43 mouse cellular contexts compared by ENCODE assay signal in the genomic region with DNA sequence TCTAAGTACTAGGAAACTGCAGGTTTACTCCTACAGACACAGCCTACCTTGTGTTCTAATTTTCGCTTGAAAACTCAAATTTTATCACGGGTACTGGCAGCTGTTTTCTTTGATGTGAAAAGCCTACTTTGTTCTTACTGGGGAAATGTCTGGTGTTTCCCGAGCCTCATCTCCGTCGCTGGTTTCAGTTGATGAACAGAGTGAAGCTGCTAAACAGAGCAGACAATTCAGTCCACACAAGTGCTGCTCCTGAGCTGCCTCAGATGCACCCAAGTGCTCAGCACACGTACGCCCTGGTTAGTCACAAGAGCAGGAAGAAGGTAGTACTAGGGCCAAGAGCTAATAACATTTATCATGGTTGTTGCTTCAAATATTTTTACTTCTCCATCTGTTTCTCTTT. TPM values are rescaled to one million over a fixed set of nuclear protein-coding genes. Genes with fewer than 3 reads are reported as not detected.
DNase-seq lines count a peak whose midpoint lies in the region; ATAC-seq lines count a peak whose summit lies in the region.
"Had no signal": no experiment of that assay in that cellular context is flagged by ENCODE, and none has a peak within 500 bp of the region (broad histone marks: within the 10 kb centered on the region; RNA-seq: fewer than 3 reads in every experiment).

No protein-coding gene starts in this region.

- no peak overlapping the region for H3K4me2 ChIP-seq in forebrain, embryonic 11.5 days (ENCODE audit: low read depth, low read length, severe bottlenecking)
- H3K4me2 ChIP-seq: forebrain, embryonic 13.5 days; heart, embryonic 11.5 days; hindbrain, embryonic 12.5 days; intestine, embryonic 15.5 days; limb, embryonic 15.5 days; liver, embryonic 13.5 days; midbrain, embryonic 12.5 days; neural tube, embryonic 13.5 days had no signal

- ATAC-seq in CD4-positive, CD25-positive, alpha-beta regulatory T cell, adult 4 months, result peak; percentile 20
- ATAC-seq in forebrain, embryonic 11.5 days (replicated peaks; ENCODE audit: low FRiP score), result no peak
- ATAC-seq: forebrain, embryonic 13.5 days; hindbrain, postnatal 0 days; intestine, embryonic 15.5 days; lung, postnatal 0 days; Patski had no signal

- peak; percentile 32 for DNase-seq in CD4-positive helper T cell, adult 2 months (ENCODE audit: low read depth, low spot score)
- DNase-seq in naive thymus-derived CD4-positive, alpha-beta T cell, adult 2 months (ENCODE audit: low read depth), result peak; percentile 49
- DNase-seq in thymus, postnatal 14 days, result peak; percentile 57
- no peak for DNase-seq in forebrain, embryonic 11.5 days (ENCODE audit: low spot score)
- DNase-seq in gastrocnemius, postnatal 14 days, result no peak
- no peak for DNase-seq in left cerebral cortex, adult 8-10 months (ENCODE audit: low spot score in 2 of 2)
- DNase-seq: adrenal gland, postnatal 36 days; cerebellum, adult 8-10 months; cerebellum, postnatal 36 days; gastrocnemius, postnatal 36 days; heart, adult 18-20 months; heart, postnatal 36 days; kidney, adult 8-10 months; kidney, postnatal 4 days; layer of hippocampus, postnatal 36 days; liver, embryonic 13.5 days; lung, adult 18-20 months; lung, postnatal 4 days had no signal

- H3K27me3 ChIP-seq in forebrain, embryonic 11.5 days (ENCODE audit: control insufficient read depth, insufficient read depth, low read length), result no peaks in the 10 kb centered on the region
- H3K27me3 ChIP-seq: forebrain, embryonic 13.5 days; hindbrain, embryonic 12.5 days; intestine, embryonic 15.5 days; limb, embryonic 15.5 days; liver, embryonic 13.5 days; megakaryocyte, embryonic 14.5 days; midbrain, embryonic 12.5 days; neural tube, embryonic 13.5 days; Patski had no signal

- no peak overlapping the region for H3K4me3 ChIP-seq in forebrain, embryonic 11.5 days (ENCODE audit: low read depth, low read length)
- H3K4me3 ChIP-seq: erythroblast, embryonic 14.5 days; forebrain, embryonic 13.5 days; hindbrain, embryonic 12.5 days; intestine, embryonic 15.5 days; limb, embryonic 10.5 days; limb, embryonic 15.5 days; liver, embryonic 13.5 days; megakaryocyte, embryonic 14.5 days; midbrain, embryonic 12.5 days; myocyte; neural tube, embryonic 13.5 days had no signal

- H3K9me3 ChIP-seq in forebrain, embryonic 11.5 days (ENCODE audit: control insufficient read depth, low read length), result no peaks in the 10 kb centered on the region
- H3K9me3 ChIP-seq: forebrain, embryonic 13.5 days; hindbrain, embryonic 12.5 days; intestine, embryonic 15.5 days; limb, embryonic 10.5 days; limb, embryonic 15.5 days; liver, embryonic 13.5 days; megakaryocyte, embryonic 14.5 days; midbrain, embryonic 12.5 days; neural tube, embryonic 13.5 days had no signal

- H3K27ac ChIP-seq in forebrain, embryonic 11.5 days (ENCODE audit: low read depth, low read length), result no peak overlapping the region
- H3K27ac ChIP-seq: forebrain, embryonic 13.5 days; hindbrain, embryonic 12.5 days; hindbrain, postnatal 0 days; intestine, embryonic 15.5 days; kidney, postnatal 0 days; limb, embryonic 10.5 days; limb, embryonic 15.5 days; liver, embryonic 13.5 days; midbrain, embryonic 12.5 days; neural tube, embryonic 13.5 days had no signal

- intact Hi-C loops in gastrocnemius, postnatal 14 days (cut with DNase I; ENCODE audit: low total_unique reads), result no loop called here

- no peak overlapping the region for H3K9ac ChIP-seq in forebrain, embryonic 11.5 days (ENCODE audit: low read length)
- H3K9ac ChIP-seq: forebrain, embryonic 13.5 days; hindbrain, embryonic 12.5 days; intestine, embryonic 15.5 days; limb, embryonic 15.5 days; liver, embryonic 13.5 days; midbrain, embryonic 12.5 days; neural tube, embryonic 13.5 days had no signal

- 90% methylated on average over 7 of the region's 7 CpGs for WGBS in forebrain, embryonic 11.5 days

- H3K36me3 ChIP-seq in forebrain, embryonic 11.5 days (ENCODE audit: control insufficient read depth, insufficient read depth, low read length), result peaks cover 2% of the 10 kb centered on the region; the same call in 1 of the 2 replicates
- H3K36me3 ChIP-seq: intestine, embryonic 15.5 days had no signal

- H3K4me1 ChIP-seq in forebrain, embryonic 11.5 days (replicated peaks; ENCODE audit: control insufficient read depth, insufficient read depth, low read length), result no peaks in the 10 kb centered on the region
- H3K4me1 ChIP-seq: intestine, embryonic 15.5 days; limb, embryonic 10.5 days; limb, embryonic 15.5 days; midbrain, embryonic 12.5 days had no signal

RNA-seq across cellular contexts. Expression of a gene that starts 18.4 kb away (rescaled TPM):
- polyA plus RNA-seq in CD4-positive, CD25-positive, alpha-beta regulatory T cell, adult 4 months (2017; shearing (Covaris generic)), result 1 to 10 TPM; 2.2 to 3.6 TPM
- 9.8 and 11.0 TPM in 2 replicates for polyA plus RNA-seq in forebrain, embryonic 11.5 days (2014; fragmentation: Nextera tagmentation; extraction: Ambion mirVana)
- 1 to 10 TPM; 7.0 to 9.5 TPM for total RNA-seq in gastrocnemius, postnatal 14 days (2021)
- 10 to 100 TPM; 24.4 to 27.0 (median 25.8) TPM for total RNA-seq in left cerebral cortex, adult 8-10 months (2022)

RNA-seq across cellular contexts. Expression of a gene that starts 56.0 kb away (rescaled TPM):
- polyA plus RNA-seq in CD4-positive, CD25-positive, alpha-beta regulatory T cell, adult 4 months (2017; shearing (Covaris generic)), result not detected
- polyA plus RNA-seq in forebrain, embryonic 11.5 days (2014; fragmentation: Nextera tagmentation; extraction: Ambion mirVana), result not detected in 2 replicates
- total RNA-seq in gastrocnemius, postnatal 14 days (2021), result not detected
- not detected for total RNA-seq in left cerebral cortex, adult 8-10 months (2022)
- total RNA-seq: adrenal gland, postnatal 36 days; gastrocnemius, adult 18-20 months; gastrocnemius, postnatal 36 days; heart, adult 18-20 months; heart, postnatal 36 days; hindbrain, postnatal 0 days; layer of hippocampus, adult 8-10 months; layer of hippocampus, postnatal 36 days; left cerebral cortex, postnatal 10 days; MEL; midbrain, postnatal 0 days had no signal
- polyA plus RNA-seq: embryonic facial prominence, embryonic 14.5 days; erythroblast, embryonic 14.5 days; forebrain, embryonic 13.5 days; heart, embryonic 11.5 days; heart, embryonic 16.5 days; hindbrain, embryonic 12.5 days; hindbrain, postnatal 0 days; intestine, embryonic 15.5 days; kidney, postnatal 0 days; limb, embryonic 10.5 days; limb, embryonic 15.5 days; liver, embryonic 13.5 days; lung, postnatal 0 days; midbrain, embryonic 12.5 days; midbrain, postnatal 0 days; myocyte; neural tube, embryonic 13.5 days; Patski; small intestine, adult 2 months; stomach, embryonic 14.5 days had no signal

Comparison
In these comparisons a context has a peak if more than half of its experiments do, and no peak if none do; other contexts are left out.
1. DNase-seq: peak in CD4-positive helper T cell, adult 2 months (single experiment), naive thymus-derived CD4-positive, alpha-beta T cell, adult 2 months (single experiment) and thymus, postnatal 14 days (single experiment); none in forebrain, embryonic 11.5 days (single experiment), gastrocnemius, postnatal 14 days (single experiment) and left cerebral cortex, adult 8-10 months (0 of 2).